ENCODE assay signal across 13 mouse cellular contexts in genomic region chr11:103399050-103399449, GRCm38 (mm10). TPM values are rescaled to one million over a fixed set of nuclear protein-coding genes. Genes with fewer than 3 reads are reported as not detected.
A peak's percentile ranks its signal among the peaks of the same experiment; 100 is the strongest.
DNase-seq lines count a peak whose midpoint lies in the region; ATAC-seq and TF ChIP-seq lines count a peak whose summit lies in the region.
"Had no signal": no experiment of that assay in that cellular context is flagged by ENCODE, and none has a peak within 500 bp of the region (broad histone marks: within the 10 kb centered on the region; RNA-seq: fewer than 3 reads in every experiment).

No protein-coding gene starts in this region.

- no peak overlapping the region for H3K9ac ChIP-seq in heart, adult 2 months (ENCODE audit: low read depth, low read length)
- no peak overlapping the region for H3K9ac ChIP-seq in liver, postnatal 0 days (replicated peaks)
- no peak overlapping the region for H3K9ac ChIP-seq in liver, embryonic 11.5 days (ENCODE audit: low read depth, low read length)
- H3K9ac ChIP-seq: embryonic facial prominence, embryonic 15.5 days; hindbrain, embryonic 13.5 days; liver, embryonic 15.5 days; stomach, embryonic 15.5 days had no signal

- 0 out of 2 replicates have a peak, but pooled peaks have one; percentile 20 for TF ChIP-seq EP300 in heart, adult 2 months (IDR thresholded peaks at IDR 0.05; ENCODE audit: insufficient read depth, low read depth, low read length)
- no peak for TF ChIP-seq EP300 in liver, postnatal 0 days (IDR thresholded peaks at IDR 0.05; ENCODE audit: low read depth)

- H3K79me2 ChIP-seq in heart, adult 2 months (replicated peaks; ENCODE audit: control insufficient read depth, insufficient read depth, low read length), result no peaks in the 10 kb centered on the region

- H3K4me2 ChIP-seq in liver, postnatal 0 days (ENCODE audit: low read depth, low read length), result no peak overlapping the region
- H3K4me2 ChIP-seq in liver, embryonic 11.5 days, result no peak overlapping the region
- H3K4me2 ChIP-seq: embryonic facial prominence, embryonic 15.5 days; hindbrain, embryonic 13.5 days; liver, embryonic 15.5 days; stomach, embryonic 15.5 days had no signal

- no peaks in the 10 kb centered on the region for H3K36me3 ChIP-seq in heart, adult 2 months (ENCODE audit: control insufficient read depth, insufficient read depth, low read length)
- peaks cover 30% of the 10 kb centered on the region for H3K36me3 ChIP-seq in liver, postnatal 0 days (replicated peaks; ENCODE audit: insufficient read depth, low read length)
- H3K36me3 ChIP-seq in liver, embryonic 11.5 days (ENCODE audit: control insufficient read depth, insufficient read depth, low read length), result peaks cover 13% of the 10 kb centered on the region

- H3K9me3 ChIP-seq in liver, postnatal 0 days (ENCODE audit: low read length), result no peaks in the 10 kb centered on the region
- H3K9me3 ChIP-seq in liver, embryonic 11.5 days (ENCODE audit: control insufficient read depth, low read length), result no peaks in the 10 kb centered on the region
- H3K9me3 ChIP-seq: embryonic facial prominence, embryonic 15.5 days; hindbrain, embryonic 13.5 days; liver, embryonic 15.5 days; stomach, embryonic 15.5 days had no signal

- ATAC-seq in liver, postnatal 0 days, result no peak
- no peak for ATAC-seq in liver, embryonic 11.5 days (replicated peaks; ENCODE audit: low FRiP score)
- no peak for ATAC-seq in inflammation-experienced regulatory T-cells, adult 6 months

- no peak for TF ChIP-seq POLR2A in heart, adult 2 months (IDR thresholded peaks at IDR 0.05; ENCODE audit: insufficient read depth, low read depth, low read length)

- H3K27me3 ChIP-seq in heart, adult 2 months (ENCODE audit: control insufficient read depth, insufficient read depth, low read length), result no peaks in the 10 kb centered on the region
- H3K27me3 ChIP-seq in liver, postnatal 0 days (ENCODE audit: insufficient read depth, low read length), result no peaks in the 10 kb centered on the region
- no peaks in the 10 kb centered on the region for H3K27me3 ChIP-seq in liver, embryonic 11.5 days (replicated peaks; ENCODE audit: control insufficient read depth, insufficient read depth, low read length)
- H3K27me3 ChIP-seq: embryonic facial prominence, embryonic 15.5 days; hindbrain, embryonic 13.5 days; liver, embryonic 15.5 days; stomach, embryonic 15.5 days had no signal

- H3K4me3 ChIP-seq in heart, adult 2 months, result no peak overlapping the region
- no peak overlapping the region for H3K4me3 ChIP-seq in liver, postnatal 0 days (ENCODE audit: low read depth, low read length)
- no peak overlapping the region for H3K4me3 ChIP-seq in liver, embryonic 11.5 days (ENCODE audit: low read depth, low read length)
- H3K4me3 ChIP-seq: embryonic facial prominence, embryonic 15.5 days; hindbrain, embryonic 13.5 days; liver, embryonic 15.5 days; stomach, embryonic 15.5 days had no signal

- no peaks in the 10 kb centered on the region; the same call in 1 of the 2 replicates for H3K4me1 ChIP-seq in heart, adult 2 months (ENCODE audit: control insufficient read depth, insufficient read depth, low read length)
- peaks cover 5% of the 10 kb centered on the region; the same call in 1 of the 2 replicates for H3K4me1 ChIP-seq in liver, postnatal 0 days (ENCODE audit: insufficient read depth)
- no peaks in the 10 kb centered on the region; the same call in 1 of the 2 replicates for H3K4me1 ChIP-seq in liver, embryonic 11.5 days (replicated peaks; ENCODE audit: control insufficient read depth, insufficient read depth, low read length)
- H3K4me1 ChIP-seq: embryonic facial prominence, embryonic 15.5 days; hindbrain, embryonic 13.5 days; stomach, embryonic 15.5 days had no signal

- DNase-seq in heart, adult 2 months, result peak in 1 of 2 experiments; percentile 34
- no peak for DNase-seq in heart, adult 9 months (ENCODE audit: low spot score in 2 of 2)
- DNase-seq in liver, postnatal 0 days, result no peak
- DNase-seq in liver, embryonic 11.5 days (ENCODE audit: low spot score), result no peak
- DNase-seq in heart, postnatal 4 days, result peak; percentile 31
- DNase-seq in thymus, postnatal 25 days, result peak; percentile 33
- no peak for DNase-seq in spleen, postnatal 4 days (ENCODE audit: low spot score in 2 of 2)
- DNase-seq: cerebellum, adult 2 months had no signal

- WGBS in heart, adult 2 months, result 73% methylated on average over 3 of the region's 3 CpGs
- 81% methylated on average over 3 of the region's 3 CpGs for WGBS in liver, postnatal 0 days (ENCODE audit: insufficient replicate concordance)
- WGBS in liver, embryonic 11.5 days, result 88% methylated on average over 3 of the region's 3 CpGs

- H3K27ac ChIP-seq in heart, adult 2 months, result no peak overlapping the region
- H3K27ac ChIP-seq in liver, postnatal 0 days (ENCODE audit: low read depth), result no peak overlapping the region
- H3K27ac ChIP-seq in liver, embryonic 11.5 days (ENCODE audit: low read depth, low read length), result no peak overlapping the region
- H3K27ac ChIP-seq: embryonic facial prominence, embryonic 15.5 days; hindbrain, embryonic 13.5 days; liver, embryonic 15.5 days; stomach, embryonic 15.5 days had no signal

- intact Hi-C loops in heart, adult 2 months (cut with DNase I), result loop anchor here (1.0 kb wide), 1 partner anchor 40 kb away; no protein-coding TSS in a partner anchor

- TF ChIP-seq CTCF in heart, adult 2 months (IDR thresholded peaks at IDR 0.05), result peak; percentile 77
- peak; percentile 48 for TF ChIP-seq CTCF in liver, postnatal 0 days (IDR thresholded peaks at IDR 0.05; ENCODE audit: low read depth)

RNA-seq across cellular contexts. Expression of gene Plekhm1, which starts 13.4 kb away (rescaled TPM):
- 10 to 100 TPM; 10.6 to 11.9 TPM for total RNA-seq in heart, adult 2 months (2021)
- 10.2 and 12.2 TPM in 2 replicates for polyA plus RNA-seq in heart, adult 2 months (2012; rRNA removed)
- 2.1 and 2.3 TPM in 2 replicates for polyA plus RNA-seq in liver, postnatal 0 days (2015; fragmentation: Nextera tagmentation; extraction: Ambion mirVana)
- polyA plus RNA-seq in liver, embryonic 11.5 days (2014; fragmentation: Nextera tagmentation; extraction: Ambion mirVana), result 7.6 and 9.1 TPM in 2 replicates
- total RNA-seq in heart, postnatal 4 days (2021), result 1 to 10 TPM; 8.6 to 9.5 TPM
- 10 to 100 TPM in 2 of 3 experiments, 1 to 10 TPM in 1; 9.0 to 11.9 (median 10.0) TPM for polyA plus RNA-seq in inflammation-experienced regulatory T-cells, adult 6 months (2017; shearing (Covaris generic))

RNA-seq across cellular contexts. Expression of gene Arhgap27, which starts 35.6 kb away (rescaled TPM):
- total RNA-seq in heart, adult 2 months (2021), result 10 to 100 TPM; 14.1 to 22.9 TPM
- 15.0 and 18.5 TPM in 2 replicates for polyA plus RNA-seq in heart, adult 2 months (2012; rRNA removed)
- 3.2 and 3.3 TPM in 2 replicates for polyA plus RNA-seq in liver, postnatal 0 days (2015; fragmentation: Nextera tagmentation; extraction: Ambion mirVana)
- polyA plus RNA-seq in liver, embryonic 11.5 days (2014; fragmentation: Nextera tagmentation; extraction: Ambion mirVana), result 5.0 and 5.1 TPM in 2 replicates
- 10 to 100 TPM; 23.5 to 25.4 TPM for total RNA-seq in heart, postnatal 4 days (2021)
- polyA plus RNA-seq in inflammation-experienced regulatory T-cells, adult 6 months (2017; shearing (Covaris generic)), result 10 to 100 TPM; 22.2 to 27.8 (median 25.8) TPM

Comparison
In these comparisons a context has a peak if more than half of its experiments do, and no peak if none do; other contexts are left out.
1. DNase-seq: peak in heart, postnatal 4 days (single experiment) and thymus, postnatal 25 days (single experiment); none in heart, adult 9 months (0 of 2), liver, postnatal 0 days (single experiment), liver, embryonic 11.5 days (single experiment) and spleen, postnatal 4 days (0 of 2).